Mouse (Mus musculus) neural tube, embryonic 13.5 days (tissue): ENCODE results near the gene 2900026A02Rik. TPM values are rescaled to one million over a fixed set of nuclear protein-coding genes. Genes with fewer than 3 reads are reported as not detected.

ENCODE experiments used
- ATAC-seq: fragments of 200-750 bp; cut with Nextera tagmentation; 2 replicates; pipeline ENCODE4 v1.8.0; 2017; ENCODE audit warnings: low read depth, mild to moderate bottlenecking, moderate TSS enrichment, moderate library complexity
- H3K27ac ChIP-seq: fragments of 300-500 bp; sonication (generic); replicated peaks from 2 replicates; pipeline ENCODE4 v1.5.1; 2015; ENCODE audit warnings: moderate library complexity, mild to moderate bottlenecking, inconsistent platforms
- H3K27me3 ChIP-seq: fragments of 300-500 bp; sonication (generic); 2 replicates; pipeline ENCODE4 v1.6.1; 2015; ENCODE audit warnings: mild to moderate bottlenecking, inconsistent platforms
- H3K36me3 ChIP-seq: fragments of 300-500 bp; sonication (generic); 2 replicates; pipeline ENCODE4 v1.6.1; 2015; ENCODE audit warnings: mild to moderate bottlenecking, inconsistent platforms
- H3K4me1 ChIP-seq: fragments of 300-500 bp; sonication (generic); replicated peaks from 2 replicates; pipeline ENCODE4 v1.6.1; 2015; ENCODE audit warnings: inconsistent platforms
- H3K4me2 ChIP-seq: fragments of 300-500 bp; sonication (generic); 2 replicates; pipeline ENCODE4 v1.6.1; 2015; ENCODE audit warnings: inconsistent platforms, mild to moderate bottlenecking, moderate library complexity
- H3K4me3 ChIP-seq: fragments of 300-500 bp; sonication (generic); 2 replicates; pipeline ENCODE4 v1.5.1; 2015; ENCODE audit warnings: mild to moderate bottlenecking, inconsistent platforms
- H3K9ac ChIP-seq: fragments of 300-500 bp; sonication (generic); 2 replicates; pipeline ENCODE4 v1.6.1; 2015; ENCODE audit warnings: moderate library complexity, mild to moderate bottlenecking, inconsistent platforms
- H3K9me3 ChIP-seq: fragments of 300-500 bp; sonication (generic); 2 replicates; pipeline ENCODE4 v1.6.1; 2016; ENCODE audit warnings: inconsistent platforms
- WGBS: fragments of 180-500 bp; shearing (Covaris S2); methylation state at CpG from one replicate; pipeline ENCODE4 v1.1.7; 2015; 5-methylcytosine and 5-hydroxymethylcytosine counted together
- polyA plus RNA-seq: library from polyadenylated mRNA; unstranded; fragments of >200 nt; fragmentation: Nextera tagmentation; extraction: Ambion mirVana; gene quantifications from 2 replicates; pipeline ENCODE4 v1.2.1, GENCODE M21; 2015

2900026A02Rik gene
- polyA plus RNA-seq, 1 experiment from 2014 or later, result 2.6 TPM

- no peaks in the 10 kb centered on the region for H3K9me3 ChIP-seq
- no peaks in the 10 kb centered on the region for H3K36me3 ChIP-seq
- H3K27me3 ChIP-seq, result no peaks in the 10 kb centered on the region
- H3K4me2 ChIP-seq, result no peak overlapping the region
- whole genome bisulfite sequencing, result 92% methylated on average over 17 of the region's 17 CpGs
- no peak overlapping the region for H3K4me3 ChIP-seq
- ATAC-seq, result no peak
- no peak overlapping the region for H3K9ac ChIP-seq
- no peak overlapping the region for H3K27ac ChIP-seq
- peaks cover 12% of the 10 kb centered on the region for H3K4me1 ChIP-seq
Observed at GRCm38 (mm10) chr5:113097551-113097950, 123.5 kb downstream of the 2900026A02Rik start.

DNA sequence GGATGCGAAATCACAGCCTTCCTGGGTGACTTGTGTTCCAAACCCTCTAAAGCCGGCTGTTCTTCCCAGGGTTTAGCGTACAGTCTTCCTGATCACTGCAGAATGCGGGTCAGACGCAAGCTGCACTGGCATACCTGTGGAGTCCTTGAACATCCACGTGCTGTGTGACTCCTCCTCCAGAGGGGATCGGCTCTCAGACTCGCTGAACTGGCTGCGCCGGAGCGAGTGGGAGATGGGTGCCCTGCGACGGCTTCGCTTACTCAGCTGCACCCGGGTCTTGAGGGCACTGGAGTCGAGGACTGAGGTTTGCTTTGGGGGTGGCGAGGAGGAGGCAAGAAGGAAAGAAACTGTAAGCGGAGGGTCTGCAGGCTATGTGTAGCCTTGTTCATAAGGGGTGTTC, 125.6 kb downstream of the 2900026A02Rik start:
- H3K4me1 ChIP-seq, result 0 out of 2 replicates have a peak, but pooled peaks cover 10% of the 10 kb centered on the region
- no peak overlapping the region for H3K9ac ChIP-seq
- H3K4me3 ChIP-seq, result no peak overlapping the region
- 95% methylated on average over 18 of the region's 18 CpGs for WGBS
- no peak for ATAC-seq
- H3K27ac ChIP-seq, result no peak overlapping the region
- no peaks in the 10 kb centered on the region for H3K9me3 ChIP-seq
- H3K4me2 ChIP-seq, result no peak overlapping the region
- no peaks in the 10 kb centered on the region for H3K36me3 ChIP-seq
- no peaks in the 10 kb centered on the region for H3K27me3 ChIP-seq

DNA sequence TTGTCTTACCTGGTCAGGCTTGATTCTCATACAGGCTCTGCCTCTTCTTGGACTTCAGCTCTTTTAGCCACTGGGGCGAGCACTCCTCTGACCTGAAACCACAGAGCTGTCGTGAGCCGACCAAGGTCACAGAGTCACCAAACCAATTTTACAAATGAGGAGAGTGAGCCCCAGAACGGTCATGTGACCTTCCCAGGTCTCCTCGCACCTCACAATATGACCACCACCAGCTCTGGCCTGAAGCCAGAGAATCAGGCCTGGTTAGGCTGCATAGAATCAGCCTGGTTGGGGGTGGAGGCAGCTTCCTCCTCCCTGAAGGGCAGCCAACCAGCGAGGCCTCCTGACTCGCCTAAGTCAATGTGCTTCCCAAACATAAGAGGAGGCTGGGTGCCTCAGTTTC, 128.6 kb downstream of the 2900026A02Rik start:
- Histone ChIP-seq H3K36me3 (no peaks in the 10 kb centered on the region), H3K9me3 (no peaks in the 10 kb centered on the region), H3K27ac (no peak overlapping the region), H3K4me3 (no peak overlapping the region), H3K4me2 (no peak overlapping the region), H3K4me1 (0 out of 2 replicates have a peak, but pooled peaks cover 10% of the 10 kb centered on the region), H3K9ac (no peak overlapping the region), H3K27me3 (no peaks in the 10 kb centered on the region)
- 76% methylated on average over 7 of the region's 7 CpGs for WGBS
- no peak for ATAC-seq

DNA sequence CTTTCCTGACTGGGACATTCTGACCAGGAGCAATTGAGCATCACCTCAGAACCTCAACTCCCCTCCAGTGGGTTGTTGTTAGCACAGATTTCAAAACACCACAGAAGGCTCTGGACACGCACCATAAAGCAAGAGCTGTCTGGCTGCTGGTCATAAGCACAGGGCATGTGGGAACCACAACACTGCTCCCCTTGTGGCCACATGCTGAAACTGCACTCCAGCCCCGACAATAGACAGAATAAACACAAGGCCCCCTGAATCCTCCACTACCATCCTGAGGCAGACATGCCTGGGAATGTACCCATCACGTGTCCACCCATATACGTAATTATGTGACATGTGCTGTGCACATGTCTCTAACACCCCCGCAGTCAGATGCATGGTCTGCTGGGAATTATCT, 129.9 kb downstream of the 2900026A02Rik start:
- ATAC-seq, result peak; percentile 41
- WGBS, result 48% methylated on average over 5 of the region's 5 CpGs
- Histone ChIP-seq H3K4me1 (peaks cover 19% of the 10 kb centered on the region), H3K36me3 (no peaks in the 10 kb centered on the region), H3K27me3 (no peaks in the 10 kb centered on the region), H3K27ac (no peak overlapping the region), H3K4me2 (no peak overlapping the region), H3K4me3 (no peak overlapping the region), H3K9me3 (no peaks in the 10 kb centered on the region), H3K9ac (no peak overlapping the region)

DNA sequence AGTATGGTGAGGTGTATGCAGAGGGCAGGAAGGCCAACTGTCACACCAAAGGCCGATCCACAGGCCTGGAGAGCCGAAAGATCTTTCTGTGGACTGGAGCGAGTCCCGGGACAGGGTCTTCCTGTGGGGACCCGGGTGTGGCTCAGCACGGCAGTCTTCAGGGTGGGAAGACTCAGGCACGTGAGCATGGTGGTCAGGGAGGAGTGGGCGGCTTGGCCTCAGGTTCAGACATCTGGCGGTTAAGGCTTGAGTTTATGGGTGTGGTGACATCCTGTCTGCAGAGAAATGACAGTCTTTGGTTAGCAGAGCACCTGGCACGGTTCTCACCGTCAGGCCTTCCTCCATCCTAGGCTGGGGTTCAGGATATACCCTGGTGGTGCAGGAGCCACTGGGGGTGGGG, 130.3 kb downstream of the 2900026A02Rik start:
- H3K36me3 ChIP-seq, result no peaks in the 10 kb centered on the region
- H3K9ac ChIP-seq, result no peak overlapping the region
- peak; percentile 25; the same call in 1 of the 2 replicates for ATAC-seq
- no peak overlapping the region for H3K4me2 ChIP-seq
- WGBS, result 87% methylated on average over 11 of the region's 11 CpGs
- peaks cover 20% of the 10 kb centered on the region for H3K4me1 ChIP-seq
- no peak overlapping the region for H3K27ac ChIP-seq
- no peaks in the 10 kb centered on the region for H3K9me3 ChIP-seq
- no peak overlapping the region for H3K4me3 ChIP-seq
- H3K27me3 ChIP-seq, result no peaks in the 10 kb centered on the region

GRCm38 (mm10) chr5:113090077-113090690, 130.9 kb downstream of the 2900026A02Rik start:
- no peak overlapping the region for H3K9ac ChIP-seq
- H3K4me1 ChIP-seq, result peaks cover 20% of the 10 kb centered on the region
- no peak for ATAC-seq
- no peak overlapping the region for H3K4me3 ChIP-seq
- 88% methylated on average over 24 of the region's 24 CpGs for WGBS
- no peaks in the 10 kb centered on the region for H3K27me3 ChIP-seq
- H3K27ac ChIP-seq, result no peak overlapping the region
- no peaks in the 10 kb centered on the region for H3K36me3 ChIP-seq
- H3K9me3 ChIP-seq, result no peaks in the 10 kb centered on the region
- H3K4me2 ChIP-seq, result no peak overlapping the region

DNA sequence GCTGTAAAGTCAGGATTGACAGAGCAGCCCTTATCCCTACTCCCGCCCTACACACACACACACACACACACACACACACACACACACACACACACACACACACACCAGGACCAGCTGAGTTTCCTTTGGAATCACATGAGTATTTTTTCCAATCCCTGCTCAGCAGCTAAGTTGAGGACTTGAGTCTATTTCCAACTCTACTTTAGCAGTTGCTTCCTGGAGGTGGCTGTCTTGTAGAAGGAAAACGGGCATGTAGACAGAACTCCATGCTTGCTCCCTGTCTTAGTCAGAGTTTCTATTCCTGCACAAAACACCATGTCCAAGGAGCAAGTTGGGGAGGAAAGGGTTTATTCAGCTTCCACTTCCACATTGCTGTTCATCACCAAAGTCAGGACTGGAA, 133.6 kb downstream of the 2900026A02Rik start:
- no peaks in the 10 kb centered on the region for H3K36me3 ChIP-seq
- no peak overlapping the region for H3K4me3 ChIP-seq
- no peak overlapping the region for H3K9ac ChIP-seq
- H3K4me1 ChIP-seq, result peaks cover 12% of the 10 kb centered on the region
- H3K27ac ChIP-seq, result no peak overlapping the region
- 88% methylated on average over 2 of the region's 2 CpGs for WGBS
- no peak for ATAC-seq
- H3K4me2 ChIP-seq, result no peak overlapping the region
- H3K27me3 ChIP-seq, result no peaks in the 10 kb centered on the region
- H3K9me3 ChIP-seq, result no peaks in the 10 kb centered on the region

DNA sequence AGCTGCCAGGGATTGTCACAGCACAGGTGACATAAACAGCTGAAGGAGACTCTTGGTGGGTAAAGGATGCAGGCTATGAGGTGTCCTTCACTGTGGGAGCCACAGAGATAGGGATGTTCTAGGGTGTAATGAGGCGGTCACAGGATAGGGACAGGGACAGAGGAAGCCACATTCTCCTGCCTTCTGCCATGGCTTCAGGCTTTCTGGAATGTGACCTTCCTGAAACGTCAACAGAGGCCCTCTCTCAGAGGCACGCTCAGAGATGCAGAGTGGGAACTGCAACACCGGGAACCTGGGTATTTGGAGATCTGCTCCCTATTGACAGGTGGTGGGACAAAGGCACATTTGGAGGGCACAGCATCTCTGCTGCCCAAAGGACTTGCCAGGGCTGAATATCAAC, 134.0 kb downstream of the 2900026A02Rik start:
- Histone ChIP-seq H3K4me3 (no peak overlapping the region), H3K36me3 (no peaks in the 10 kb centered on the region), H3K27ac (peak overlapping the region; percentile 33; the same call in 1 of the 2 replicates), H3K9me3 (no peaks in the 10 kb centered on the region), H3K9ac (no peak overlapping the region), H3K4me2 (no peak overlapping the region), H3K4me1 (peaks cover 11% of the 10 kb centered on the region), H3K27me3 (no peaks in the 10 kb centered on the region)
- ATAC-seq, result no peak
- 67% methylated on average over 4 of the region's 4 CpGs for WGBS

GRCm38 (mm10) chr5:113086439-113086838, 134.6 kb downstream of the 2900026A02Rik start:
- H3K4me1 ChIP-seq, result peaks cover 11% of the 10 kb centered on the region
- no peak for ATAC-seq
- H3K4me2 ChIP-seq, result no peak overlapping the region
- 66% methylated on average over 12 of the region's 12 CpGs for WGBS
- peak overlapping the region; percentile 33; the same call in 1 of the 2 replicates for H3K27ac ChIP-seq
- H3K4me3 ChIP-seq, result no peak overlapping the region
- no peaks in the 10 kb centered on the region for H3K27me3 ChIP-seq
- no peaks in the 10 kb centered on the region for H3K9me3 ChIP-seq
- no peaks in the 10 kb centered on the region for H3K36me3 ChIP-seq
- H3K9ac ChIP-seq, result no peak overlapping the region

GRCm38 (mm10) chr5:113085931-113086330, 135.1 kb downstream of the 2900026A02Rik start:
- H3K4me1 ChIP-seq, result peaks cover 11% of the 10 kb centered on the region
- no peaks in the 10 kb centered on the region for H3K36me3 ChIP-seq
- H3K9me3 ChIP-seq, result no peaks in the 10 kb centered on the region
- H3K4me3 ChIP-seq, result no peak overlapping the region
- H3K27me3 ChIP-seq, result no peaks in the 10 kb centered on the region
- 44% methylated on average over 2 of the region's 2 CpGs for WGBS
- no peak overlapping the region for H3K4me2 ChIP-seq
- no peak overlapping the region for H3K9ac ChIP-seq
- no peak for ATAC-seq
- H3K27ac ChIP-seq, result 0 out of 2 replicates have a peak overlapping the region, but pooled peaks have one; percentile 33

DNA sequence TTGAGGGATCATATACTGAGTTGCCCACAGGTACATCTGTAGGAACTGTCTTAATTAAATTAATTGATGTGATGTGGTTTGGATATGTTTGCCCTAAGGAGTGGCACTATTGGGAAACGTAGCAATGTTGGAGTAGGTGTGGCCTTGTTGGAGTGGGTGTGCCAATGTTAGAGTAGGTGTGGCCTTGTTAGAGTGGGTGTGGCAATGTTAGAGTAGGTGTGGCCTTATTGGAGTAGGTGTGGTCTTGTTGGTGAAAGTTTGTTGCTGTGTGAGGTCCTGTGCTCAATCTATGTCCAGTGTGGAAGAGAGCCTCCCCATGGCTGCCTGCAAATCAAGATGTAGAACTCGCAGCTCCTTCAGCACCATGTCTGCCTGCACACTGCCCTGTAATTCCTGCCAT, 136.7 kb downstream of the 2900026A02Rik start:
- H3K27ac ChIP-seq, result no peak overlapping the region
- no peak overlapping the region for H3K9ac ChIP-seq
- 91% methylated on average over 2 of the region's 2 CpGs for WGBS
- H3K4me3 ChIP-seq, result no peak overlapping the region
- no peak overlapping the region for H3K4me2 ChIP-seq
- no peaks in the 10 kb centered on the region for H3K36me3 ChIP-seq
- H3K9me3 ChIP-seq, result no peaks in the 10 kb centered on the region
- ATAC-seq, result no peak
- peaks cover 16% of the 10 kb centered on the region for H3K4me1 ChIP-seq
- H3K27me3 ChIP-seq, result no peaks in the 10 kb centered on the region

DNA sequence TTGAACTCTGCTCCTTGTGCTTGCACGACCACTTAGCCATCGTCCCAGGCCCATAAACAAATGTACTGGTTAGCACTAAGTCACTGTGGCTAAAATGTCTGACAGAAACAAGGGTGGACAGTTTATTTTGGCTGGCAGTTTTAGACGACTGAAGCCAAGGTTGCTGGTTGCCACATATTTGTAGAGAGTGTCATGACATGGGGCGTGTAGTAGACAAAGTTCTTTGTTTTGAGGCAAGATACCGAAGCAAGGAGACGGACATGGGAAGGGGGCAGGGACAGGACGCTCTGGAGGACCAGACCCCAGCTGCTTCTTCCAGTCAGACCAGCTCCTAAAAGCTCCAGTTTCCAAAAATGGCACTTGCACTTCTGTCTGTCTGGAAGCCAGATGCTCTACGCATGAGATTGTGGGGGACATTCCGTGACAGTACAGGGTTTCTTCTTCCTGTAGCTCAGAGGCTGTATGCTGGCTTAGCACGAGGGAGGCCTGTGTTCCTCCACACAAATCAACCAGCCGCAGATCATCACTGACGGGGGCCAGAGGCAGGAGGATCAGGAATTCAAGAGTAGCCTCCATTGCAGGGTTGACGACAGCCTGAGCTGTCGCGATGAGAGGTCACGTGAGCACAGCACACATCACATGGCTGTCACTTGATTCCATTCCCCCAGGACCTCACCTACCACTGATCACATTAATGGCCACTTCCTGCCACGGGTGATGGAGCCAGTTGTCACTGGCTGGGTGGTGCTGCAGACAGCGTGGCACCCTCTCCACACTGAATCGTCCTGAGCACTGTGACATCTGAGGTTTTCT, 138.5 kb downstream of the 2900026A02Rik start:
- H3K9me3 ChIP-seq, result no peaks in the 10 kb centered on the region
- 61% methylated on average over 19 of the region's 19 CpGs for WGBS
- H3K4me2 ChIP-seq, result no peak overlapping the region
- 0 out of 2 replicates have a peak, but pooled peaks cover 2% of the 10 kb centered on the region for H3K27me3 ChIP-seq
- H3K27ac ChIP-seq, result no peak overlapping the region
- H3K36me3 ChIP-seq, result no peaks in the 10 kb centered on the region
- ATAC-seq, result no peak
- peaks cover 16% of the 10 kb centered on the region for H3K4me1 ChIP-seq
- H3K9ac ChIP-seq, result no peak overlapping the region
- H3K4me3 ChIP-seq, result no peak overlapping the region
